Mouse (Mus musculus) stomach, postnatal 0 days (tissue): ENCODE results near the gene Scn3b. TPM values are rescaled to one million over a fixed set of nuclear protein-coding genes. Genes with fewer than 3 reads are reported as not detected.
A peak's percentile ranks its signal among the peaks of the same experiment; 100 is the strongest.

Source experiments
- ATAC-seq: fragments of 200-750 bp; cut with Nextera tagmentation; 2 replicates; pipeline ENCODE4 v1.8.0; 2017; ENCODE audit not compliant: low FRiP score, low TSS enrichment
- DNase-seq: peaks from one replicate; pipeline ENCODE4 v3.0.0-alpha.2; 2016; ENCODE audit warnings: low spot score
- H3K27ac ChIP-seq: fragments of 300-500 bp; sonication (generic); replicated peaks from 2 replicates; pipeline ENCODE4 v1.5.1; 2014; ENCODE audit warnings: mild to moderate bottlenecking, control low read depth
- H3K27me3 ChIP-seq: fragments of 300-500 bp; sonication (generic); 2 replicates; pipeline ENCODE4 v1.6.1; 2014; ENCODE audit warnings: low read length; ENCODE audit not compliant: control insufficient read depth, insufficient read depth
- H3K36me3 ChIP-seq: fragments of 300-500 bp; sonication (generic); 2 replicates; pipeline ENCODE4 v1.6.1; 2014; ENCODE audit warnings: low read length, mixed read lengths; ENCODE audit not compliant: control insufficient read depth, insufficient read depth
- H3K4me1 ChIP-seq: fragments of 300-500 bp; sonication (generic); replicated peaks from 2 replicates; pipeline ENCODE4 v1.6.1; 2014; ENCODE audit warnings: antibody characterized with exemption; ENCODE audit not compliant: control insufficient read depth, insufficient read depth
- H3K4me2 ChIP-seq: fragments of 300-500 bp; sonication (generic); replicated peaks from 2 replicates; pipeline ENCODE4 v1.6.1; 2014; ENCODE audit warnings: low read depth, mild to moderate bottlenecking, control low read depth, moderate library complexity
- H3K4me3 ChIP-seq: fragments of 300-500 bp; sonication (generic); 2 replicates; pipeline ENCODE4 v1.5.1; 2014; ENCODE audit warnings: low read depth, low read length, control low read depth
- H3K9ac ChIP-seq: fragments of 300-500 bp; sonication (generic); 2 replicates; pipeline ENCODE4 v1.6.1; 2014; ENCODE audit warnings: mild to moderate bottlenecking, low read length, control low read depth, mixed read lengths
- H3K9me3 ChIP-seq: fragments of 300-500 bp; sonication (generic); 2 replicates; pipeline ENCODE4 v1.6.1; 2016; ENCODE audit warnings: low read length; ENCODE audit not compliant: control insufficient read depth
- CTCF ChIP-seq: IDR thresholded peaks from 2 replicates; pipeline ENCODE4 v1.5.1; 2016; ENCODE audit warnings: antibody characterized with exemption, low read depth, mild to moderate bottlenecking, moderate library complexity
- EP300 ChIP-seq: optimal IDR thresholded peaks from 2 replicates; pipeline ENCODE3; 2016; ENCODE audit warnings: antibody characterized with exemption
- WGBS: fragments of 180-500 bp; shearing (Covaris S2); extraction: QIAGEN DNeasy Blood & Tissue Kit; methylation state at CpG from one replicate; pipeline ENCODE4 v1.1.7; 2014; 5-methylcytosine and 5-hydroxymethylcytosine counted together
- polyA plus RNA-seq: library from polyadenylated mRNA; unstranded; fragments of >200 nt; fragmentation: Nextera tagmentation; extraction: Ambion mirVana; gene quantifications from 2 replicates; pipeline ENCODE4 v1.2.1, GENCODE M21; 2015

Gene Scn3b
- polyA plus RNA-seq, 1 experiment from 2014 or later = 2.0 TPM

- 45% methylated on average over 6 of the region's 6 CpGs for WGBS
- DNase-seq (no peak), ATAC-seq (no peak)
- Histone ChIP-seq H3K36me3 (no peaks in the 10 kb centered on the region), H3K27me3 (no peaks in the 10 kb centered on the region), H3K9me3 (no peaks in the 10 kb centered on the region), H3K9ac (no peak overlapping the region), H3K27ac (no peak overlapping the region), H3K4me3 (no peak overlapping the region), H3K4me2 (no peak overlapping the region), H3K4me1 (no peaks in the 10 kb centered on the region)
- TF ChIP-seq EP300 (no peak), CTCF (no peak)
Measured at GRCm38 (mm10) chr9:40263874-40264273, 5.1 kb upstream of the Scn3b start.

- no peaks in the 10 kb centered on the region for H3K36me3 ChIP-seq
- DNase-seq (no peak), ATAC-seq (peak; percentile 22; the same call in 1 of the 2 replicates)
- no peak overlapping the region for H3K4me3 ChIP-seq
- TF ChIP-seq EP300 (no peak), CTCF (peak; percentile 32; the same call in 1 of the 2 replicates)
- 10% methylated on average over 21 of the region's 21 CpGs for whole genome bisulfite sequencing
- H3K27me3 ChIP-seq = no peaks in the 10 kb centered on the region
- H3K9ac ChIP-seq = no peak overlapping the region
- no peaks in the 10 kb centered on the region for H3K9me3 ChIP-seq
- no peaks in the 10 kb centered on the region for H3K4me1 ChIP-seq
- no peak overlapping the region for H3K27ac ChIP-seq
- peak overlapping the region; percentile 60 for H3K4me2 ChIP-seq
Measured at GRCm38 (mm10) chr9:40268040-40268747, 823 bp upstream of the Scn3b start.

- DNase-seq = no peak
- H3K4me2 ChIP-seq = peak overlapping the region; percentile 60
Measured at GRCm38 (mm10) chr9:40268748-40269102, 292 bp upstream of the Scn3b start.

GRCm38 (mm10) chr9:40269880-40270279, 863 bp downstream of the Scn3b start:
- Histone ChIP-seq H3K9me3 (no peaks in the 10 kb centered on the region), H3K4me1 (no peaks in the 10 kb centered on the region), H3K27me3 (no peaks in the 10 kb centered on the region), H3K27ac (no peak overlapping the region), H3K4me3 (peak overlapping the region; percentile 33; the same call in 1 of the 2 replicates), H3K4me2 (peak overlapping the region; percentile 60; the same call in 1 of the 2 replicates), H3K36me3 (no peaks in the 10 kb centered on the region), H3K9ac (no peak overlapping the region)
- WGBS = 19% methylated on average over 8 of the region's 8 CpGs
- ATAC-seq = no peak
- TF ChIP-seq CTCF = no peak
- TF ChIP-seq EP300 = no peak
- no peak for DNase-seq

More at GRCm38 (mm10) chr9:40268748-40269102, 292 bp upstream of the Scn3b start:
- Histone ChIP-seq H3K9me3 (no peaks in the 10 kb centered on the region), H3K9ac (no peak overlapping the region), H3K4me1 (no peaks in the 10 kb centered on the region), H3K36me3 (no peaks in the 10 kb centered on the region), H3K4me3 (peak overlapping the region; percentile 33; the same call in 1 of the 2 replicates), H3K27ac (no peak overlapping the region), H3K27me3 (no peaks in the 10 kb centered on the region)
- no peak for TF ChIP-seq EP300
- no peak for TF ChIP-seq CTCF
- 4% methylated on average over 4 of the region's 4 CpGs for WGBS
- ATAC-seq = no peak

- Histone ChIP-seq H3K36me3 (no peaks in the 10 kb centered on the region), H3K4me2 (no peak overlapping the region), H3K9me3 (no peaks in the 10 kb centered on the region), H3K27ac (no peak overlapping the region), H3K27me3 (no peaks in the 10 kb centered on the region), H3K4me1 (no peaks in the 10 kb centered on the region), H3K9ac (no peak overlapping the region), H3K4me3 (no peak overlapping the region)
- DNase-seq (no peak), ATAC-seq (no peak)
- no peak for TF ChIP-seq CTCF
- no peak for TF ChIP-seq EP300
- 58% methylated on average over 3 of the region's 3 CpGs for WGBS
Measured at GRCm38 (mm10) chr9:40271075-40271474, 2.1 kb downstream of the Scn3b start.

GRCm38 (mm10) chr9:40272822-40273221, 3.8 kb downstream of the Scn3b start:
- Histone ChIP-seq H3K27ac (no peak overlapping the region), H3K27me3 (no peaks in the 10 kb centered on the region), H3K4me1 (no peaks in the 10 kb centered on the region), H3K36me3 (no peaks in the 10 kb centered on the region), H3K9ac (no peak overlapping the region), H3K4me3 (no peak overlapping the region), H3K4me2 (no peak overlapping the region), H3K9me3 (no peaks in the 10 kb centered on the region)
- 82% methylated on average over 7 of the region's 7 CpGs for WGBS
- no peak for ATAC-seq
- DNase-seq = no peak
- TF ChIP-seq CTCF (no peak), EP300 (no peak)
